Mouse (Mus musculus): ENCODE measurements around the gene Bbip1. TPM values are rescaled to one million over a fixed set of nuclear protein-coding genes. Genes with fewer than 3 reads are reported as not detected.

Bbip1 gene
- polyA plus RNA-seq, 1 experiment from 2014 or later = 111 TPM

GRCm38 (mm10) chr19:53906033-53906702 lies 38.3 kb downstream of the Bbip1 start:
- Histone ChIP-seq H3K9me3 (replicated peaks; ENCODE audit: low read length) (no peaks in the 10 kb centered on the region), H3K36me3 (ENCODE audit: insufficient read depth, low read length) (peaks cover 4% of the 10 kb centered on the region; the same call in 1 of the 2 replicates), H3K4me2 (ENCODE audit: low read length) (peak overlapping the region; percentile 55; the same call in 1 of the 2 replicates), H3K27me3 (ENCODE audit: insufficient read depth, low read length) (no peaks in the 10 kb centered on the region), H3K4me1 (replicated peaks; ENCODE audit: insufficient read depth, low read length) (peaks cover 15% of the 10 kb centered on the region; the same call in 1 of the 2 replicates), H3K27ac (no peak overlapping the region), H3K9ac (ENCODE audit: low read depth, low read length) (no peak overlapping the region), H3K4me3 (replicated peaks; ENCODE audit: low read depth, low read length) (no peak overlapping the region; the same call in 1 of the 2 replicates)
- ATAC-seq (replicated peaks; ENCODE audit: low FRiP score, low read depth) (no peak), DNase-seq (ENCODE audit: low spot score) (peak; percentile 58)
- 15% methylated on average over 6 of the region's 6 CpGs for WGBS
- peak; percentile 15; the same call in 1 of the 2 replicates for TF ChIP-seq CTCF (IDR thresholded peaks at IDR 0.05; ENCODE audit: low read depth)

- DNase-seq (ENCODE audit: low spot score) = no peak
- 36% methylated on average over 7 of the region's 7 CpGs for WGBS
- no peak for ATAC-seq (replicated peaks; ENCODE audit: low FRiP score, low read depth)
- peaks cover 4% of the 10 kb centered on the region; the same call in 1 of the 2 replicates for H3K36me3 ChIP-seq (ENCODE audit: insufficient read depth, low read length)
- peak overlapping the region; percentile 90 for H3K4me3 ChIP-seq (replicated peaks; ENCODE audit: low read depth, low read length)
- no peak overlapping the region; the same call in 1 of the 2 replicates for H3K9ac ChIP-seq (ENCODE audit: low read depth, low read length)
- H3K4me2 ChIP-seq (ENCODE audit: low read length) = peak overlapping the region; percentile 55
- H3K9me3 ChIP-seq (replicated peaks; ENCODE audit: low read length) = no peaks in the 10 kb centered on the region
- no peak overlapping the region for H3K27ac ChIP-seq
- H3K27me3 ChIP-seq (ENCODE audit: insufficient read depth, low read length) = no peaks in the 10 kb centered on the region
- no peak for TF ChIP-seq CTCF (IDR thresholded peaks at IDR 0.05; ENCODE audit: low read depth)
- peaks cover 15% of the 10 kb centered on the region; the same call in 1 of the 2 replicates for H3K4me1 ChIP-seq (replicated peaks; ENCODE audit: insufficient read depth, low read length)
Observed at GRCm38 (mm10) chr19:53904833-53905480, 39.5 kb downstream of the Bbip1 start.

GRCm38 (mm10) chr19:53903507-53904321 lies 40.7 kb downstream of the Bbip1 start:
- Histone ChIP-seq H3K4me3 (replicated peaks; ENCODE audit: low read depth, low read length) (peak overlapping the region; percentile 90), H3K9me3 (replicated peaks; ENCODE audit: low read length) (no peaks in the 10 kb centered on the region), H3K27ac (peak overlapping the region; percentile 88), H3K4me1 (replicated peaks; ENCODE audit: insufficient read depth, low read length) (peaks cover 15% of the 10 kb centered on the region; the same call in 1 of the 2 replicates), H3K4me2 (ENCODE audit: low read length) (peak overlapping the region; percentile 55), H3K27me3 (ENCODE audit: insufficient read depth, low read length) (no peaks in the 10 kb centered on the region), H3K36me3 (ENCODE audit: insufficient read depth, low read length) (no peaks in the 10 kb centered on the region), H3K9ac (ENCODE audit: low read depth, low read length) (peak overlapping the region; percentile 85)
- under 1% methylated on average over 45 of the region's 83 CpGs for WGBS
- TF ChIP-seq CTCF (IDR thresholded peaks at IDR 0.05; ENCODE audit: low read depth) = peak; percentile 65
- DNase-seq (ENCODE audit: low spot score) = peak; percentile 87
- ATAC-seq (replicated peaks; ENCODE audit: low FRiP score, low read depth) = peak; percentile 61

GRCm38 (mm10) chr19:53902739-53903487 lies 41.5 kb downstream of the Bbip1 start:
- H3K4me2 ChIP-seq (ENCODE audit: low read length) = peak overlapping the region; percentile 58
- ATAC-seq (replicated peaks; ENCODE audit: low FRiP score, low read depth) = peak; percentile 97
- no peaks in the 10 kb centered on the region for H3K27me3 ChIP-seq (ENCODE audit: insufficient read depth, low read length)
- peak overlapping the region; percentile 88 for H3K27ac ChIP-seq
- peak overlapping the region; percentile 85 for H3K9ac ChIP-seq (ENCODE audit: low read depth, low read length)
- under 1% methylated on average over 52 of the region's 61 CpGs for WGBS
- no peaks in the 10 kb centered on the region for H3K36me3 ChIP-seq (ENCODE audit: insufficient read depth, low read length)
- no peaks in the 10 kb centered on the region for H3K9me3 ChIP-seq (replicated peaks; ENCODE audit: low read length)
- peak; percentile 99 for DNase-seq (ENCODE audit: low spot score)
- peak overlapping the region; percentile 90 for H3K4me3 ChIP-seq (replicated peaks; ENCODE audit: low read depth, low read length)
- peaks cover 15% of the 10 kb centered on the region; the same call in 1 of the 2 replicates for H3K4me1 ChIP-seq (replicated peaks; ENCODE audit: insufficient read depth, low read length)
- TF ChIP-seq CTCF (IDR thresholded peaks at IDR 0.05; ENCODE audit: low read depth) = no peak

- 44% methylated on average over 15 of the region's 15 CpGs for WGBS
- Histone ChIP-seq H3K9me3 (replicated peaks; ENCODE audit: low read length) (no peaks in the 10 kb centered on the region), H3K4me1 (replicated peaks; ENCODE audit: insufficient read depth, low read length) (peaks cover 15% of the 10 kb centered on the region; the same call in 1 of the 2 replicates), H3K27me3 (ENCODE audit: insufficient read depth, low read length) (no peaks in the 10 kb centered on the region), H3K4me2 (ENCODE audit: low read length) (peak overlapping the region; percentile 58), H3K9ac (ENCODE audit: low read depth, low read length) (peak overlapping the region; percentile 62), H3K36me3 (ENCODE audit: insufficient read depth, low read length) (no peaks in the 10 kb centered on the region), H3K4me3 (replicated peaks; ENCODE audit: low read depth, low read length) (peak overlapping the region; percentile 90), H3K27ac (peak overlapping the region; percentile 85)
- no peak for TF ChIP-seq CTCF (IDR thresholded peaks at IDR 0.05; ENCODE audit: low read depth)
- ATAC-seq (replicated peaks; ENCODE audit: low FRiP score, low read depth) = 0 out of 2 replicates have a peak, but pooled peaks have one; percentile 14
- no peak for DNase-seq (ENCODE audit: low spot score)
Observed at GRCm38 (mm10) chr19:53901931-53902738, 42.3 kb downstream of the Bbip1 start.
